Mouse (Mus musculus) mature B cell (primary cell): ENCODE data around the gene Eepd1.

Experiments
- in situ Hi-C: fragments of 300-500 bp; cut with MboI; formaldehyde crosslinking; loops from 2 replicates; pipeline ENCODE4 v1.14.3; 2019

Gene Eepd1

DNA sequence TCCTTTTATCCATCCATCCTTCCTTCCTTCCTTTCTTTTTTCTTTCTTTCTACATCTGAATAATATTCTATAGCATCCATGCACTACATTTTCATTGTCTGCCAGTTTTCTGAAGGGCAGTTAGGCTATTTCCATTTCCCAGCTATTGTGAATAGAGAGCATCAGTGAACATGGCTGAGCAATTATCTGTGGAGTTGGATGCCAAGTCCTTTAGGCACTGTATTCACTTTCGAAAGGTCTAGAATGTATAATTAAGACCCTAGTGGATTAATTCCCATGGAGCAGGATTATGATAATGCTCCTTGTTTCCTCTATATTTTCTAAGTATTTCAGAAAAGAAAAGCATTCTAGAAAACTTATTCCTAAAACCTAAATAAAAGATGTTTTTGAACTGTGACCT lies 50.3 kb downstream of the Eepd1 start:
- in situ Hi-C loops = no loop called here

DNA sequence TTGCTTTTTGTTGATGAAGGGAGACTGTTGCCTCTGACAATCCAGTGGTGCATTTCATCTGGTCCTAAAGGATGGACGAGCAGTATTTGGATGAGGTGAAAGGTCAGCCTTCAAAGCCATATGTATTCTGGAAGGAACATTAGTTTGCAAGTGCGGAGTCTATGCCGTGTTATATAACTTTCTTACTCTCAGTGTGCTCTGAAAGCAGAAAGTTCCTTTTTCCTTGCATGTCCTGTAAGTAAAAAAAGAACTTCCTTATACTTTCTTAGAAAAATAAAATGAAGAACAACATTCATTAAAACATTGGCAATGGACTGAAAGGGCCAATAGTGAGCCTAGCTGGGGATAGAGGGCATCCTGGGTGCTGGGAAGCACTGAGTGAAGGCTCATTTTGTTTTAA lies 50.8 kb downstream of the Eepd1 start:
- in situ Hi-C loops = no loop called here

DNA sequence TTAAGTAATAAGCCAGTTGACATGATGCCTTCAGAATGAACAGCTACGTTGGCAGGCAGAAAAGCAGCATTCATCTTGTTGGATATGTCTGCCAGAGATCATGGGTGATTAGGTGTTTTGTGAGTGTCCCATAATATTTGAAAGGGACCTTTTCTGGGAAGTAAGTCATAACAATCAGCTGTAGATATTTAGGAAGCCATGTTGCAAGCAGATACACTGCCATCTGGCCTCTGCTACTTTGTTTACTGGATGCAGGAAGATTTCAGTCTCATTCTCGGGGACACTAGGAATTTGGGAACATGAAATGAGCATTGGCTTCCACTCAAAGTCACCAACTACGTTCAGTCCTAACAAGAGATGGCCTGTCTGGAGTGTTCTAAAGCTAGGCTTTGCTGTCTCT lies 54.1 kb downstream of the Eepd1 start:
- in situ Hi-C loops = no loop called here

DNA sequence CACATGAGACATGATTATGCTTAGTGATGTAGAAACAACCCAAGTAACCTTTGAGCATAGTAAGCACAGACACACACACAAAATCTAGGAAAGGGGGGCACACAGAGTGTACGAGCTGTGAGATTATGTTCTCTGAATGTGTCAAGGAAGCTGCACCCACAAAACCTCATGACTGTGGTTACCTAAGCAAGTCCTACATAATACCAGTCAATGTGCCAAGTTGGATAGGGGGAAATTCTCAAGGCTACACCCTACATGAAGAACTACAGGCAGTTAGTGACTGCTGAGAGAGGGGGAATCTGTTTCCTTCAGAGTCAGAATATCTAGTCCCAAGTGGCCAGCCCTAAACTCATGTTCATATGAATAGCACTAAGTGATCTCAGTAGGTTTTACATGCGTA lies 58.1 kb downstream of the Eepd1 start:
- in situ Hi-C loops = no loop called here

DNA sequence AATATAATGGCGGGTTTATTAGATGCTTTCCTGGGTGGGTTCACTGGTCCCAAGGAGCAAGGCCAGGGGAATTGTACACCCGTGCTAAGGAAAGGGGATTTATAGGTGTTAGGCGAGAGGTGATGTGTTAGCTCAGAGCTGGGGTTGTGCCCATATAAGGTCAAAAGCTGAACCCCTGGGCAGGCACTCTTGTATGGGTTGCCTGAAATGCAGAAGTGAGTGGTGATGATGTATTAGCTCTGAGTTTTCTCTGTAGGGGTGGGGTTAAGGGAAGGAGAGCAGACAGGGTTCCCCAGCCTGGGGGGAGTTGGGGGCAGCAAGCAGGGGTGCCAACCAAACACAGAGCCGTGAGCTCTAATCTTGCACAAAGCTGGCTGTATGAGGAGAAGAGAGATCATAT lies 60.0 kb downstream of the Eepd1 start:
- in situ Hi-C loops = no loop called here

DNA sequence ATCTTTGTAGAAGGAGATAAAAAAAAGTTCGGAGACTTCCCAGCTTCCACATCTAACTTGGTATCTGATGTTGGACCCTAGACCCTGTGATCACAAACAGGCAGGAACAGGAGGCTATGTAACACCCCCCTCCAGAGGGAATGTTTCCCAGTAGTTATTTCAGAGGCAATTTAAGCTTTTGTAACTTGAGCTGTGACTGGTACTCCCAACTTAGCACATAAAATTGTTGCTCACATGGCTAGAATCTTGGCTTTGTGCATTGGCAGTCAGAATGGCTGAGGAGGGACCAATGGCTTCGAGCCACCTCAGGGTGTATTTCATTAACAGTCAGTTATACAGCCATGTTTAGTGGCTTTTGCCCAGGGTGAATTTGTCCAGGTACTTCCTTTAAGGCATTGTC lies 63.9 kb downstream of the Eepd1 start:
- in situ Hi-C loops = no loop called here

DNA sequence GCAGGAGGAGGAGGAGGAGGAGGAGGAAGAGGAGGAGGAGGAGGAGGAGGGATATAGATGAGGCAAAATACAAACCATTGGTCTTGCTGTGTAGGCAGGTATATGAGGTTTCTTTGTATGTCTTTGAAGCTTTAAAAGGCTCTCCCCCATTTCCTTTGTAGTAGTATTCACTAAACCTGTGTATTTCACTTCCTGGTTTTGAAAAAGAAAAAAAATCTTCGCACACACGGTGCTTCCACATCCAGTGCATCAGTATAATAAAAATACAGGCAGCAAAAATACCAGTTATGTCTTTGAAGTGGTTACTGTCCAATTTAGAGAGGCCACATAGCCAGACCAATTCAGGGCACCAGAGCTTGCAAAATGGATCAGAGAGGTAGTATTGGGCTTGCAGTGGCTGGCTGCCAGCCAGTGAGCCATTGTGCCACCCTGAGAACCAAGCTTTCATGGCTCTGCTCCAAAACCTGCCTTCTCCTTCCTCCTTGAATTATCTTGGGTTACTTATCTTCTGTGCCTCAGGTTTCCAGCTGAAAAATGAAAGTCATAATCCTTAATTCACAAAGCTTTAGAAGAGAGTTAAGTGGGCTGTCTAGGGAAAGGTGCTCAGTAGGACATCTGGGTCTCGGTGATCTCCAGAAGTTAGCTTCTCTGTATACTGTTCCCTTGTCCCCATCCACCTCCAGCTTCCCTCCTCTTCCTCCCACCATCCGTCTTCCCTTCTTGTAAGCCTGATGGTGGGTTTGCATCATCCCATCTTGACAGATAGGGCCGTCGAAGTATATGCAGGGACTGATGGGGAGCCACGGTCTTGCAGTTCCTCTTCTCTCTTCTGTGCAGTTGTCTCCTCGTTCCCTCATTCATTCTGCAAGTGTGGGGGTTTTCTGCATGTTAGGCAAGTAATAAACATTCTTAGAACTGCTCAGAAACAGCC lies 68.0 kb downstream of the Eepd1 start:
- in situ Hi-C loops = no loop called here

DNA sequence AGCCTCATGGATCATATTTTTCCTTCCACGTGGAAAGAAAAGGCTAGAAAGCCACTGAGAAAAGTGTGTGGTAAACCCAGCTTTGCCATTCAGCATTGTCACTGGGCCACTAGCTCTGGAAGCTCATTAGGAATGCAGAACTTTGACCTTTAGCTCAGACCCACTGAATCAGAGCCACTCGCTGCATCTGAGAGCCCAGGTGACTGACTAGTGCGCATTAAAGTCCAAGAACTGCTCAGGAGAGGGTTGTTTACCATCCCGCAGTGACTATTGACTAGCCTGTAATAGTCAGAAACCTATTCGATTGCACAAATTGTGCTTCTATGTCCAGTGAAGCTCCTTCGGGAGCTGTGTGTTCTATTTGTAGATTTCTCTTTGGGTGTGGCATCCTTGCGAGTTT lies 68.8 kb downstream of the Eepd1 start:
- in situ Hi-C loops = no loop called here

DNA sequence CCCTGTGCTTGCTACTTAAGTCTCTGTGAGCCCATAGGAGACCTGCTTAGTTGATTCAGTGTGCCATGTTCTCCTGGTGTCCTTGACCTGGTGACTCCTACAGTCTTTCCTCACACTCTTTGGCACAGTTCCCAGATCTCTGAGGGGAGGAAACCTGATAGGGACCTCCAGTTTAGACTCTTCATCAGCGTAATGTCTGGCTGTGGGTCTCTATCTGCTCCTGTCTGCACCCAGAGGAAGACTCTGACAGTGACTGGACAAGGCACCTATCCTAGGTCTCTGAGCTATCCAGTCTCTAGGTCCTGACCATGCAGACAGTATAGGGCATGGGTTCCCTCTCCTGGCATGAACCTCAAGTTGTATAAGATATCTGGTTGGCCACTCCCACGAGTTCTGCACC lies 71.2 kb downstream of the Eepd1 start:
- in situ Hi-C loops = no loop called here

DNA sequence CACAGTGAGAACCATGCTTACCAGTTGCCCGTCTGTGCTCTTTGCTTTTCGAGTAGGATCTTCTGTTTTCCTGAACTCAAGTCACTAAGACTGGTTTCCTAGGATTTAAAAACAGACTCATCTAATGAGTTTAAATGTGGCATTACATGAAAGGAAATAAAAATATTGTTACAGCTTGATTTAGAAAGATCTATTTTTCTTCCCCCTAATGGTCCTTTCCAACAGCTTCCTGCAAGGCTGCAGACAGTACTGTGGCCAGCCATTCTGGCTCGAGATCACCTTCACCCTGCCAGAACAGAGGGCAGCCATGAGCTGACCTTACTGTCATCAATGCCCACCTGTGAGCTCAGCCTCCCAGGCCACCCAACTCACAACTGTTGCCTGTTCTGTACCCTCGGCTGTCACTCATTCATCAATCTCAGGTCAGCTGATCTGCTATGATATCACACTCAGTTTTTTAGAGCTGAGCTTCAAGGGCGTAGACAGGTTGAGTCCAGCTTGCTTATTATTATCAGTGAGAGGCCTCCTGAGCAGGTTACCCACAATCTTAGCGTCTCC lies 73.0 kb downstream of the Eepd1 start:
- in situ Hi-C loops = no loop called here

DNA sequence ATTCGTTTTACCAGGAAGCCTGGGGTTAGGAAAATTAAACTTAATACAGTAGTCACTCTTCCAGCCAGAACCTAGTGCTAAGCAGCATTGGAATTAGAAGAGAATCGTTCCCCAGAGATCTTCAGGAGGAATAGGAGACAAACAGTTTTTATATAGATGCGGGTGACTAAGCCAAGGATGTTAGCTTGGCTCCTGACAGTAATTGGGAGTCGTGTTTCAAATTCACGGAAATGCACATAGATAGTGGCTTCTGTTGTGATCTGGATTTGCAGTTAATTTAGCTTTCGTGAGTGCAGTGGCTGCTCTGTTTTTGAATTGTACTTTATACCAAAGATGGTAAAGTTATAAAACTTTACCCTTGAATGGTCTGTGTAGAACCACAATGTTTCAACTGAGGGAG lies 73.9 kb downstream of the Eepd1 start:
- in situ Hi-C loops = no loop called here

DNA sequence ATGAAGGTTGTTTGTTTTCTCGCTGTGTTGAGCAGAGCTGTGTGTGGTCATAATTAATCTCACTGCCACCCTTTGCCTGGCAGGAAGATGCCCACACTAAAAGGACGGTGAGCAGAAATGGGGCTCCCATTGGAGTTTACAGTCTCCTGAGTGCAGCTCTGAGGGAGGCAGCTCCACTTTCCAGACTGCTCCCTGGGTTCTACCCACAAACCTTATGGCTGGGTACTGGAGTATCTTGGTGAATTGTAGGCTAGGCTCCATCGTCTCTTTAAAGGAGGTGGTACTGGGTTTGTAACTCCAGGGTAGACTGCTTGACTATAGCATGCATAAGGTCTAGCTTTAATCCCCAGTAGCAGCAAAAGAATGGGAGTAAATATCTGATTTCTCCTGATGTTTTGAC lies 74.7 kb downstream of the Eepd1 start:
- in situ Hi-C loops = no loop called here

DNA sequence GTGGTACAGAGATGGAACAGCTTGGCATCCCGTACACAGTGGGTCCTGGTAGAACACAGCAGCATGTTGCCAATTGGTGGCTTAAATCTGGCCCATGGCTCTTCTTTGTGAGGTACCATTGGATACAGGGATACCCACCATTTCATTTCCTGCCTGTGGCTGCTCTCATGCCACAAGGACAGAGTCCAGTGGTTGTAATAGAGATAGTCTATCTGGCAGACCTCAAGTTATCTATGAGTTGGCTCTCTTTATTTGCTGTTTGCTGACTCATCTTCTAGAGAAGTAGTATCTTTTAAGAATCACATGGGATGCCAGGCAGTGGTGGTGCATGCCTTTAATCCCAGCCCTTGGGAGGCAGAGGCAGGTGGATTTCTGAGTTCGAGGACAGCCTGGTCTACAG lies 76.0 kb downstream of the Eepd1 start:
- in situ Hi-C loops = no loop called here

DNA sequence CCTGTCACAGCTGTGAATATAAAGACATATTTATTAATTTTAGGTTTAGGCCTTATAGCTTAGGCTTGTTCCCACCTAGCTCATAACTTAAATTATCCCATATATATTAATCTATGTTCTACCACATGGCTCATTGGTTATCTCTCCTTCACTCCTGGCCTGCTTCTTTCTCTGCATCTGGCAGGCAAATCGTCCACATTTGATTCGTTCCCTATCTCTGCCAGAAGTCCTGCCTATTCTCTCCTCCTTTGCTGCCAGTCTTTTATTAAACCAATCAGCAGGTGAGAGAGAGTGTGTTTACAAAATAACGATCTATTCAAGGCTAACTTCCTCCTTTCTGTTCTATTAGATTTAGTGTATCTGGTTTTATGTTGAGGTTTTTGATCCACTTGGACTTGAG lies 77.5 kb downstream of the Eepd1 start:
- in situ Hi-C loops = no loop called here

DNA sequence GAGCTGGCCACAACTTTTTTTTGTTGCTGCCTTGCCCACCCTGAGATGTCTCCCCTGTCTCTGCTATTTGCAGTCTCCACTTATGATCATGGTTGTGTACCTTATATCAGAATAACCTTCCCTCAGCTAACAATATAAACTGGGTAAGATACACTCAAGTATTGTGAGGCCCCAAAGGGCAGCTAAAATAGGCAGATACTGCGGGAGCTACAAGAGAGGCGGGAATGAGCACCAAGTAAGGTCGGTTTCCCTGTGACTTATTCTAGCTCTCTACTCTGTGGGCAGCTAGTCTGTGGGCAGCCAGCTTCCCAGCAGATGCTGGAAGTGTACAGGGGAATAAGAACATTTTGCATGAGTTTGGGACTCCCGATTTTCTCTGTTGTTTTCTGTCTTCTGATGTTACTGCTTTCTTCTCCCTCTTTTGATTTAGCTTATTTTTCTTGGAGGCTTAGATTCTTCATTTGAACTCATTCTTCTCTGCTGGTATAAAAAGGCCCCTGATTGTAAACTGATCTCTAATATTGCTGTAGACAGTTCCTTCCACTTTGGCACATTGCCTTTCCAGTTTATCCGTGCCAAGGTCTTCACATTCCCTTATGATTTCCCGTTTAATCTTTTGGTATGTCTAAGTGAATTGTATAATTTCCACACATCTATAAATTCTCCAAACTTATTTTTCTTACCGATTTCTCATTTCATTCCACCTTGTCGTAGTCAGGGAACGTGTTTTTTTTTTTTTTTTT lies 78.8 kb downstream of the Eepd1 start:
- in situ Hi-C loops = no loop called here

DNA sequence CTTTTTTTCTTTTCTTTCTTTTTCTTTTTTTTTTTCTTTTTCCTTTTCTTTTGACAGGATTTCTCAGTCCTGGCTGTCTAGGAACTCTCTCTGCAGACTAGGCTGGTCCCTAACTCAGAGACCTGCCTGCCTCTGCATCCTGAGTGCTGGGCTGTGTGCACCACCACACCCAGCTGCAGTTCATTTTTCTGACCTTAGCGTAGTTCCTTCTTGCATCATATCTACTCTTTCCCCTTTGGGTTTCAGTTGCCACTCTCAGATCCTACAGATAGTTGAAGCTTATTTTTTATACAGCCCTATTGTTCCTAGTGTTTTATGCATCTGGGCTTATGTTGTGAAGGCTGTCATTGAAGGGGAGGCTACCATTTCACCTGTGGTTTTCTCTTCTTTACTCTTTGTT lies 79.8 kb downstream of the Eepd1 start:
- in situ Hi-C loops = no loop called here

DNA sequence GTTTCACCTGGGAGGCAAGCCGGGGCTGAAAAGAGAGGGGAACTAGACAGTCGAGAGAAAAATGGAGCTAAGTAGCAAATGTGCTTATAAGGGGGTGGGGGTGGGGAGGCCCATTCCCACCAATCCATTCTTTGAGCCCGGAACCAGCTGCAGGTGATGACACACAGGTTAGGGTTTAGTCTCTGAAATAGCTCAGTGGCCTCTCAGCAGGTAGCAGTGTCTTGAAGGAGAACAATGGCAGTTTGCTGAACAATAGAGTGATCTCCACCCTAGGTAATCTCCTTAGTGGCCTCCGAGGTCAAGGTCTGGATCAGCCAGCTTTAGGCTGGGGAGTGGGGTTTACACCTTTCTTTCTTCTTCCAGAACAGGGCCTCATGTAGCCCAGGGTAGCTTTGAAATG lies 82.5 kb downstream of the Eepd1 start:
- in situ Hi-C loops = no loop called here

DNA sequence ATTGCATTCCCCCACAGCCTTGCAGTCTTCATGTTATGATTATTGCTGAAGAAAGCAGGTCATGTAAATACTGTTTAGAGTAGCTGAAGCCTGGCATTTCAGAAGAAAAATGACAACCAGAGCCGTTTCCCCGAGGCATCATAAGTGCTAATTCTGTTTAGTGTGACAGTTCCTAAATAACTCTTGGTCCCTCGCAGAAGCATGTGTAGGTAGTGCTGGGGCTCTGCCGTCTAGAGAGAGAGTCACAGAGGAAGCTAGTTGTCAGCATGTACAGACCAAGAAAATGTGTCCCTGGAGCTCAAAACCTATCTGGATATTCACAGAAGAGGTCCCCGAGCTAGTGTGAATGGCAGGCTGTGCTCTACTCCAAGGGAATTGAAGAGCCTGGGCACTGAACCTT lies 85.7 kb downstream of the Eepd1 start:
- in situ Hi-C loops = no loop called here

DNA sequence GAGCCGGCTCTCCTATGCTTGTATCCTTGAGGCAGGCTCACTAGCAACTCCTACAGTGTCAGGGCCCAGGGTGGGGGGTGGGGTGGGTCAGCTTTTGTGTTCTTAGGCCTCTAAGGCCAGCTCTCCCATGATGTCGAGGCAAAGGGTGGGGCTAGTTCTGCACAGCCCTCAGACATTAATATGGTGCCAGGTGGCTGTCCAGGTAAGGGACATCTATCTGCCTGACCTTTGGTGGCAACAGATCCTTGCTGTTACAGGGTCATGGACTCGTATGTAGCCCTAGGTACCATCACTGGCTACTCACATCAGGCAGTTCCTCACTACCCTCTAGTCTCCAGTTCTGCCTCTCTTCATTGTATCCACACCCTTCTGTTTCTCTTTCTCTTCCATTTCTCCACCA lies 87.4 kb downstream of the Eepd1 start:
- in situ Hi-C loops = no loop called here

DNA sequence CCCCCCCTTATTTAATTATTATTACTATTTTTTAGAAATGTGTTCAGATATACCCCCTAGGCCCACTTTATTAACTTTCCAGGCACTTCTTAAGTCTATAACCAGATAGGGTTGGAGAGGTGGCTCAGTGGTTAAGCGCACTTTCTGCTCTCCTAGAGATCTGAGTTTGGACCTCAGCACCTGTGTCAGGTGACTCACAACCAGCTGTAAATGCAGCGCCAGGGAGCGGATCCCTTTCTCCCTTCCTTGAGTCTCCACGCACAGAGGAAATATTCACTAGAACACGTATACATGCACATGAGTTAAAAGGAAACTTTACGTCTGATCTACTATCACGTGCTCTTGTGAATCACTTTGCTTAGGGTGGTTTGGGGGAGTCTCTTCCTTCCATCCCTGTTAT lies 88.7 kb downstream of the Eepd1 start:
- in situ Hi-C loops = no loop called here

DNA sequence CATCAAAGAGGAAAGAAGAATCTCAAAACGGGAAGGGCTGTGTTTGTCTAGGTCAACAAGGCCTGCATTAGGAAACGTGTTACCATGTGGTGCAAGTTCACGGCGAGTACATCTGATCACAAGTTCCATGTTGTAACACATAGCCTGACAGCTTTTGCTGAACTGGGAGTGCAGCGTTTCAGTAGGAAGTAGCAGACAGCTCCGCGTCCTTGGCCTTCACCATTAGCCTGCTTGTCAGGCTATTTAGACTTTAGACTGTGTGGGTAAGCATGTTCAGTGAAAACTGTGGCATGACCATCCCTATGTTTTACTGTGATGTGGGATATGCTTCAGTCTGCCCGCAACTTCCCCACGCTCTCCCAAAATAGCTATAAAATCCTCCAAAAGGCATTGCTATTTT lies 89.1 kb downstream of the Eepd1 start:
- in situ Hi-C loops = no loop called here

DNA sequence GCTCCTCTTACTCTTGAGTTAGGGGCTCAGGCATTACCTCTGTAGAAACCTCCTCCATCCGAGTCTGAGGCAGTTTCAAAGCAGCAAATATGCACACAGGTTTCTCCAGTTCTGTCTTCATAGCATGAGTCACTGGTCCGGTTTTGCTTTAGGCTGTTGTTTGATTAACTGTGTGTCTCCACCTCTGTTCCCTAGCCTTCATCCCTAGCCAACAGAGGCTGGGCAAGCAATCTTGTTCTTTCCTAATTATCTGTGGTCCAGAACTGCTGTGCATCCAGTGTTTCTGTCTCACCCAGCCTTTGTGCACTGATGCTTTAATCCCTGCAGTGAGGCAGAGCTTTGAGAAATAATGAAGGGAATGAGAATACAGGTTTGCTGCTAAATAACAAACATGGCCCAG lies 90.0 kb downstream of the Eepd1 start:
- in situ Hi-C loops = no loop called here

DNA sequence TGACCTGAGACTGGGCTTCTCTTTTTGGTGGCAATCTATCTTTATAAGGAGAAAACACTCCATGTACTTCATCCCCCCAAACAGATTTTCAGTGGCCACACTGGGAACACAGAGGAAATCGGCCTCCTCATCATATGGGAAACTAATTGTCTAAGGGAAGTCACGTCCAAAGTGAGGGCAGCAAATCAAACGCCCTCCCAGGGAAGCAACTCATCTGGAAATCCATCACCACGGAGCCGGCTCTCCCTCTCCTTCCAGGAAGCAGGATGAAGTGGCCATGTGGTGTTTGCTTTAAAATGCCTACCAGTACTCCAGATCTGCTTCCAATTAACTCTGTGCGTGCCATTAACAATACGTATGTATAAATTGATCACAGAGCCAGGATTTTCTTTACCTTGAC lies 92.4 kb downstream of the Eepd1 start:
- in situ Hi-C loops = no loop called here
